Mouse (Mus musculus) T-helper 2 cell (primary cell): ENCODE results near the gene Rptor.

Experiments used
- in situ Hi-C: fragments of 300-600 bp; cut with MboI, MseI; formaldehyde crosslinking; loops from one replicate; pipeline ENCODE4 v1.15.1; 2025; ENCODE audit warnings: high pct_unique_total_duplicates

Gene Rptor

DNA sequence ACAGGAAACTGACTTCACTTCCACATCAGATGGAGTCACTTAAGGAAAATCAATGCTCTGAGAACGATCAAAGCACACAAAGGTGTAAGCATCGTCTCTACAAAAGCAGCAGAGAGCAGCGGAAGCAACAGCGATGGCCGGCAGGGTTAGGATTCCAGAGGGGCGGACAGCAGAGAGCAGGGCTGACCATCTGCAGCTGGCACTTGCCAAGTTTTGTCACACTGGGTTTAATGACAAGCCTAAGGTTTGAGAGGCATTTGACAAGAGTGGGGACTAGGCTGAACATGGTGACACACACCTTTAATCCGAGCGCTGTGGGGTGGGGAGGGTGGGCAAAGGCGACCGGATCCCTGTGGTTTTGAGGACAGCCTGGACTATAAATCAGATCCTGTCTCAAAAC lies 329.1 kb downstream of the Rptor start:
- in situ Hi-C loops, result no loop called here

DNA sequence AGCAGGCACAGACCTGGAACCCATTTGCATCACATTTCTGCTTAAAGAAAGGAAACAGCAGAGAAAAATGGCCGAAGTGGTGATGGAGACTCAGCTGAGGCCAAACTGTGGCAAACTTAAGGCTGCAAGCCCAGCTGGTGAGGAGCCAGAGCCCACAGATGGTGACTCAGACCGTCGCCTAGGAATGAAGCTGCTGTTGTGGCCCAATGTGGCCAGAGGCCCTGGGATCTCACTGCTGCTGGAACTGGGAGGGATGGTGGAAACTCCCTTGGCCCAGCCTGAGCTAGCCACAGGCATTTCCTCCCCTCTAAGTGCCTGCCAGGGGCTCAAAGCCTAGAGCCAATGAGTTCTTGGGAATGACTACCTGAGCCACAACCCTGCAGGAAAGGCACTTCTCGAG lies 330.4 kb downstream of the Rptor start:
- in situ Hi-C loops, result no loop called here

DNA sequence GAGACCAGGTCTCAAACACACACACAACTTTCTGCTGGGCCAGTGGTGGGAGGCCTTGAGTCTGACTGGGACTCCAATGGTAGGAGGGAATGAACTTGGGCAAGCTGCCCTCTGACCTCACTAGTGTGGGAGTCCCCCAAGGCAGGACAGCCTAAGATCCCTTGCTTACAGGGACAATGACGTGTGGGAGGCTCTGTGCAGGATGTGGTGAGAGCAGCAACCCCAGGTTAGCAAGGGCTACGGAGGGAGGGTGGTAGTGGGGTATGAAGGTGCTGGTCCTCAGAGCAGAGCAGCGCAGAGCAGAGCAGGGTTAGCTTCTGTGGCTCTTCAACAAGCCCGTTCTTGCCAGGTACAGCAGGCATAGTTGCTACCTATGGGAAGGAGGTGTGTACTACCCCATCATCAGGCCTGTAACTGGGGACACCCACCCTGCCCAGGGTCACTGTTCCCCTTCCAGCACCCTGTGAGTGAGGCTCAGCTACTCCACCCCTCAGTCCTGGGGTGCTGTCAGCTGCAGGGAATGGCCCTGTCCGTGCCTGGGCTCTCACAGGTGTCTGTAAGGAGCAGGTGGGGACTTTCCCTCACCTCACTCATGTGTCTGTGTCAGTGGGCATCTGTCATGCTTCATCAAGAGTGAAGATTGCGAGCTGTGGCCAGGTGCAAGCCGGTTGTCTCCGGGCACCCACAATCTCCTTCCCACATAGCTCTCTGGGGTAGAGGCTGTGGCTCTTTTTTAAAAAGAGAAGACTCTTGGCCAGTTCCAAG lies 331.3 kb downstream of the Rptor start:
- in situ Hi-C loops, result no loop called here

DNA sequence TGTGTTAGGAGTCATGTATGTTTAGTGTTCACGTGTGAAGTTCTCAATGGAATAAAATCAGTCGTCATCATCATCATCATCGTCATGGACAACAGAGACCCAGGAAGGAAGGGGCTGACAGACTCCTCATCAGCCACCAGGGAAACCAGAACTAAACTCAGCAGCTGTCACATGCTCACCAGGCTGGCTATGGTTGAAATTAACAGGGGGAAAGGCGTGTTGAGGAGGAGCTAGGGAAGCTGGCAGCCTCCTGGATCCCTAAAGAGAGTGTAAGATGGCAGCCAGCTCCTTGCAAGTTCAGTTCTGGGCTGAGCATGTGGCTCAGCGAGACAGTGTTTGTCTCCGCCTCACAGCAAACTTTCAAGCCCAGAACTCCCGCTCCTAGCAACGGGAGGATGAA lies 332.1 kb downstream of the Rptor start:
- in situ Hi-C loops, result no loop called here

DNA sequence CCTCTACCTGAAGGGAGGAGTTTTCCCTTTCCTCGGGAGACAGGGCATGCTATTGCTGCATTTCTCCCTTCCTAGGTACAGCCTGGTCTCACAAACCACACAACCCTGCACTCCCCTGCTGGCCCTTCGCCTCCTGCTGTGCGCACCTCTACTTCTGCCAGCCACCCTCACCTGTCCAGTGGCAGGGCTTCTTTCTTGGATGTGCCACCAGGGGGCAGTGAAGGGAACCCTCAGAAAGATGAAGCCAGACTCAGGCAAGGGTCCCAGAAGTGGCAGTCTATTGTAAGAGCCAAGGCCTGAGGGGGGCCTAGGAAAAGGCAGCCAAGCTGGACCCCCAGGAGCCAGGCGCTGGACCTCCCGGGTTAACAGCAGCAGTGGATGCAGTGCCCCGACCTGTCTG lies 332.8 kb downstream of the Rptor start:
- in situ Hi-C loops, result no loop called here

DNA sequence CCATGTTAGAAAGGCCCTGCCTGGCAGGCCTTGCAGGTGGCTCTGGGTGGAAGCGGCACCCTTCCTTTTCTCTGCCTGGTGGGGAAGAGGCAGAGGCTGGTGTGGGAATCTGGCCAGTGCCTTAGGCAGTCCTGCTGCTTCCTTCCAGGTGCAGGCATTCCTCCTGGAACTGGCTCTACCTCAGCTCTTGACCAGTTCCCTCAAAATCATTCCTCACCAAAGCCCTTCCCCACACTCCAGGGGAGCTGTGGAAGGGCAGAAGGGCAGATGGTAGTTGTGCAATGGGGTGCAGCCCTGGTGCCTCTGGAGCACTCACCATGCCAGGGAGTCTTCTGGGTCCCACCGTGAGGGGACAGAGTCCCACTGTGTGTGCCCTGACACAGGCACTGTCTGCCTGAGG lies 333.8 kb downstream of the Rptor start:
- in situ Hi-C loops, result no loop called here

DNA sequence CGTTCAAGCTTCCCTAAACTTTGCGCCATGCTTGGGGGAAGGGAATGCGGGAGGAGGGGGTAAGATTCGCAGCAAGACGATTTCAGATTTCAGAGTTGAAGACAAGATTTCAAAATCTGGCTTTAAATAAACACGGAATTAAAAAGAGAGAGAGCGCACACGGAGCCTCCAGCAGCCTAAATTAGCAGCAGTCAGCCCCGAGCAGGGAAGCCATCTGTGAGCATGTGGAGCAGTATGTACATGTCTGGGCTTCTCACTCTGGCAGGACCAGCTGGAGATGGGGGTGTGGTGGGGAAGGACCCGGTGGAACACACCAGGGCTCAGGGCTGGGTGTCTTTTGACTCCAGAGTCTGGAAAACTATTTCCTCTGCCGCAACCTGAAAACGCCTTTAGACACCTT lies 334.5 kb downstream of the Rptor start:
- in situ Hi-C loops, result no loop called here

DNA sequence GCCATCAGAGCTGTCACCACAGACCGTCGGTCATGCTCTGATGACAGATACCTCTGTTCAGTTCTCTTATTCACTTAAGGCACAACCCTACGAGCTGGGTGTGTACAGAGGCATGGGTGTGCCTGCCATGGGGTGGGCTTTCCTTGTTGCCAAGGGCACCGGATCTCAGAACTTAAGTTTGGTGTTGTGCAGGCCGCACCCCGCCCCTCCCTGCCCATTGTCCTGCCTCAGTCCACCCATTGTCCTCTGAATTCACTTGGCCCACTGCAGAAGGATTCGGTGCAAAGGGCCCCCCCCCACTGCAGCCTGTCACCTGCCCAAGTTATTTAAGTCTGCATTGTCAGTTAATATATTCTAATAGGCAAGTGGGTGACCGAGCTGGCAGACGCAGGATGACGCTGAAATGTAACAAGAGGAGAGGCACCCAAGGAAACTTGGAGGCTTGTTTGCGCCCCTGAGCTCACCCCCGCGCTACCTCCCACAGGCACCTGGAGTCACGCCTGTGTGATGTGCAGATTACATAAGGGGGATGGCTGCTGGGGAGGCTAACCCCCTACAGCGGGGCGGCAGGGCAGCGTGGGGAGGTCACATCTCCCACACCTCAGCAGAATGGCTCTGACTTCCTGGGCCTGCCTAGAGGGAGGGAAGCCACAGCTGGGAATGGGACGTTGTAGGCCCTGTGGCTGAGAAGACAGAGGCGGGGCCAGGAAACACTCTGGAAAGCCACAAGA lies 335.2 kb downstream of the Rptor start:
- in situ Hi-C loops, result no loop called here

DNA sequence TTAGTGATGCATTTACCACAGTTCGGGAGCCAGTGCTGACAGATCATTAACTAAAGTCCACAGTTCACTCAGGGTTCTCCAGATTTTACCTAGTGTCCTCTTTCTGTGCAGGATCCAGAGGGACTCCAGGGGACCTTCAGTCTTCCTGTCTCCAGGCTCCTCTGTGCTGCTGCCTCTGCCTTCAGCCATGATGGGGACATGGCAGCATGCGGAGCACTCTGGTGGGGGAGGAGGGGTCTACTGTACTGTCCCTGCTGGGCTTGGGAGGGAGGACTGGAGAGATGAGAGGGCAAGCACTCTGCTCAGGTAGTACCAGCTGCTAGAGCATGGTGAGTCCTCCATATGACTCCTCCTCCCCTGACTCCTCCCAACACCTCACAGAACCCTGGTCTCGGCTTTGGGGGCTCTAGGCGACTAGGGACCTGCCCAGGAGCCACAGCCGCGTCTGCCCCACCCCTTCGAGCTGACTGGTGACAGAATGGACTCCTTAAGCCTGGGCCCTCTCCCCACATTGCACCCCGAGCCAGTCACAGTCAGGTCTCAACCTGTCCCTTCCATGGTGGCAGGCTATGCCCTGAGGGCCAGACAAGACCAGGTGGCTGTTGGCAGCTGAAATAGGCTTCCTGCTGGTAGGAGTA lies 336.5 kb downstream of the Rptor start:
- in situ Hi-C loops, result no loop called here

DNA sequence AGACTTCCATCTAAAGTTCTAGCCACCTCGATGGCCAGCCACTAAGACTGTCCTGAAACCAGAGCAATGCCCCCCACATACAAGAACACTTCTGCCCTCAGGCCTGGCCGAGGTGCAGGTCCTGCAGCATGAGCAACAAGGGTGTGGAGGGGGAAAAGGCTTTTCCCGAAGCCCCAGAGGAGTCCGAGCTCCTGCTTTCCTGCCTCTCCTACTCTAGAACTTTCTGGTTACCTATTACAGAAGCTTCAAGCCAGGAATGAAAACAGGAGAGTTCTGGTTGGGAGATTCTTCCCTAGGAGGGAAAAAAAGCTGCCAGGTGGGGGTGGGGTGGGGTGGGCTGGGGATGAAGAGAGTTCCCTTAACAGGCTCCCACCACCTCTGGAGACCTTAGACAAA lies 337.0 kb downstream of the Rptor start:
- in situ Hi-C loops, result no loop called here

DNA sequence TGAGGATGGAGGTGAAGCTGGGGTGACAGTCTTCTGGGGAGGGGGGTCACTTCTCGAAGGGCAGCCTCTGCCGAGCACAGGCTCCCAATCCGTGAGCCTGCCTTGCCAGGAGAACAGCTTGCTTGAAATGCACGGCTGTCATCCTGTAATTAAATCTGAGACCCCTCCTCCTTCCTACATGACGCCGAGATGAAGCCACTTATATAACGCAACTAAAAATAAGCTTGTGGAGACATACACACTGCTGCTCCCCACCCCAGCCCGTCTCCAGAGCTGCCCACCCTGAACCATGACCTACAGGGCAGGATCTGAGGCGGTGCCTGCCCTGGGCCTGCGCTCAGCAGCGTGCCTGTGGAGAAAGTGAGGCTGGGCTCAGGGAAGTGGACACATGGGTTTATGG lies 337.4 kb downstream of the Rptor start:
- in situ Hi-C loops, result no loop called here

DNA sequence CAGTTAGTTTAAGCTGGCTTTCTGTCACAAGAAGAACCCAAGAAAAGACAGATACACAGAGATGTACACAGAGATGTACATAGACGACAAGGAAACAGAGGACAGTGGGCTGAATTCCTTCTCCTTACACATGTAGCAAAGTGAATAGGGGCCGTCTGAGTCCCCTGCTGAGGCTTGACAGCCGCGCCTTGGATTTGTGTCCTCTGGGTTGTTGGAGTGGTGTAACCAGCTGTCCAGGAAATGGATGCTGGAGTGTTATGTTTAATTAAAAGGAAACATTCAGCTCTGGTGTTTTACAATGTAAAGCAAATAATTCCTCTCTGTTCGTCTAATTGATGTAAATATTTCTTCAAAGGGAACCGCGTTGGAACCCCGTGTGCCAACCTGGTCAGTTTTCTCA lies 339.1 kb downstream of the Rptor start:
- in situ Hi-C loops, result no loop called here

DNA sequence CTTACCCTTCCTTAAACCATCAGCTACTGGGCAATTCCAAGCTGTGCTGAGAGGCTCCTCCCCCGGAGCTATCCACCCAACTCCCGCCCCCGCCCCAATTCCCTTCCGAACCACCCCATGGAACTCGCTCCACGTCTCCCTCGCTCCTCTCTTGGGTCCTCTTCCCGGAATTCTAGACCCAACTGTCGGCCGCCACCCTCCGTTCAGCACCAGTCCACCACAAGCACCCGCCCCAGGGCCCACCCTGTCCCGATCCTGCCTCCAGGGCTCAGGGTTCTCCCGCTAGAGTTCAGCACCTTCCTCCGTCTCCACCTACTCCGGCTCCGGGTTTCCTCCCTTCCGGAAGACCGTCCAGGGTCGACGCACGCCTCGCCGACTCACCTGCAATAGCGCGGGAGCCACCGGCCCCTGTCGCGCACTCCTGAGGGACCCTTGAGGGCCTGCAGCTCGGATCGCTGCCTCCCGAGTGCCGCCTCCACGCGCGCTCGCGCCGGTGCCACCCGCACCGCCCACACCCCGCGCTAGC lies 339.6 kb downstream of the Rptor start:
- in situ Hi-C loops, result no loop called here

DNA sequence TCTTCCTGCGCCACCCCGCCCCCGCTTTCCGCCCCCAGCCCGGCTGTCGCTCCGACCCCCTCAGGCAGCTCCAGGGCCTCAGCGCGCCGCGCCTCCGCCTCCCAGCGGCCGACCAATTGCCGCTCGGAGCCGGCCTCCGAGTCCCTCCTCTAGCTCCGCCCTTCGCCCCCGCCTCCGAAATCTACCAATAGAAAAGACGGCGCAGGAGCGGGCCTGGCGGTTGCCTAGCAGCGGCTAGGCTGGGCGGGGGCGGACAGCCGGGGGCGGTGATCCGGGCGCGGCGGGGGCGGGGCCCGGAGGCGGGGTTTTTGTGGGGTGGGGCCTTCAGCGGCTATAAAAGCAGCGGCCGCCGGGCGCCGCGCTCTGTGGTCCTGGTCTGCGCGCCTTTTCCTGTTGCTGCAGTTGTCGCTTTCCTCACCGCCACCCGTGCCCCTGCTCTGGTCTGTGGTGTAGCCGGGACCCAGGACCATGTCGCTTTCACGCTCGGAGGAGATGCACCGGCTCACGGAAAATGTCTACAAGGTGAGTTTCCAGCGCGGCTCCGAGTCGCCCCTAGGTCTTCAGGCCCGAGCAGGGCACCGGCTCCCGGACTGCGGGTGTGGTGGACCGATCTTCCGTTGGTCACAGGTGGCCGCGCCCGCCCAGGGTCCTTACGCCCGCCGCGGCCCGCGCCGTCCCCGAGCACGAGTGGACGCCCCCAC lies 340.2 kb downstream of the Rptor start, which contains the start of gene Baiap2:
TSS of gene Baiap2 (plus strand) at position 37 of the 701 bp plus-strand sequence.
- in situ Hi-C loops, result no loop called here

DNA sequence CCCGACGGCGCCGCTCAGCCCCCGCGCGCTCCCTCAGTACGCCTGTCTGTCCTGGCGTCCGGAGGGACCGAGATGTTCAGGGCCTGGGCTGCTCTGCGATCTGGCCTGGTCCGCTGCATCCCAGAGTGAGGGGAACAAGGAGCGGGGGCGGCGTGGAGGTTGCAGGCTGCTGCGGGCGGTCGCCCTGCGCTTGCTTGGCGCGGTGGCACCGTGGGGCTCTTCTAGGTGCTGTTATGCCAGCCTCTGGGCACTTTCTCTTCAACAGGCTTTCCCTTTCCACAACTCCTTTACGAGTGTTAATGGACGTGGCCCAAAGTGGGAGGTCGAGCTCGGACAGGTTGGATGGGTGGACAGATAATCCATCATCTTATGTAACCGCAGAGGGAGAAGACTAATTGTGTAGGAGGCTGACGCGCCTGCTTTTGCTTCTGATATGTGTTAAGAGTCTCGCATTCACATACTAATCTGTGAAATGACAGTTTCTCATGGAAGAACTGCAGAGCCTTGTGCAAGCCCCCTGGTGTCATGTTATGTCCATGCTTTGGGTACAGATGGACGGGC lies 340.8 kb downstream of the Rptor start:
- in situ Hi-C loops, result no loop called here

DNA sequence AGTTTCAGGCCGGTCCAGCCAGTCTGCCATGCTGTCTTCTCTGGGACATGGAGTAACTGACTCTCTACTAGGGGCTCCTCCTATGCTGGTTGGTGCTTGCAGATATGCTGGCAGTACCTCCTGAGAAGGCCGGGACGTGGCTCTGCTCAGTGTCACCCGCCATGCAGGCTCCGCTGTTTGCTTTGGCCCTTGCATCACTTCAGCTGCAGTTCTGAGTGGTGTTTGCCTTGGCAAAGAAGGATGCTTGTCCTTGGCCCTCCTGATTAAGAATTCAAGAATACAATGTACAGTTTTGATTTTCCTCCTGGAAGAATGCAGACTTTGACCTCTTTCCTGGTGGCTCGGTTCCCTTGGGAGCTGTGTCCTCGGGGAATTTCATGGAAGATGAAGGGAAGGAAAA lies 342.6 kb downstream of the Rptor start:
- in situ Hi-C loops, result no loop called here

DNA sequence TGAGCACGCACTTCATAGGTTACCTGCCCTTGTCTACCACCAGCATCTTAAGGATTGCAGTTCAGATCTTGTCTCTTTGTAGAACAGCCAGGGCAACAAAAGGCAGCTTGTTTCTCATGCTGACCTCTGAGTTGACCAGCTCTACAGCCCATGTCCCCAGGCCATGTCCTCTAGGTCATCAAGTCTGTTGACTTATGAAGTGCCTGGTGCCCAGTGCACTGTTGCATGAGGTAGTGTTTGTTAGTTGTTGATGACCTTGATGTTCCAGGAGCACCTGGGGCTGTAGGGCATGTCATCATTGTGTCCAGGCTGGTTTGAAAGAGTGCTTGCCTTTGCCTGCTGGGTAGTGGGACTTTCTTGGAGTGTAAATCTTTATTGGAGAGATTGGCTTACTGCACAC lies 344.7 kb downstream of the Rptor start:
- in situ Hi-C loops, result no loop called here

DNA sequence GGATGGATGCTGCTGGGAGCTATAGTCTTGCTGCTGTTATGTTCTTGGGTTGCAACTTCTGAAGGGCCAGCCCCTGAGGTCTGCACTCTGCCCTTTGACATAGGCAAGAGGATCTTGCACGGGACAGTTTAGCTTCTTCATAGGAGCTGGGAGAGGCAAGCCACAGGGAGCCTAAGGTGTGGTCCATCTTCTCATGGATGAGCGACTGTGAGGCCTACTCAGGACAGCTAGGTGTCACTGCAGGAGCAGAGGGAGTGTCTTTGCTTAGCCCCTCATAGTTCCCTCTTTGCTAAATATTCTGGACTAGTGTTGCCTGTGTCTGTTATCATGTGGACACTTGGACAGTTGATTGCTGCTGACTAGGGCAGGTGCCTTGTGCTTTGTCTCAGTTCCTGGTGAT lies 345.2 kb downstream of the Rptor start:
- in situ Hi-C loops, result no loop called here

DNA sequence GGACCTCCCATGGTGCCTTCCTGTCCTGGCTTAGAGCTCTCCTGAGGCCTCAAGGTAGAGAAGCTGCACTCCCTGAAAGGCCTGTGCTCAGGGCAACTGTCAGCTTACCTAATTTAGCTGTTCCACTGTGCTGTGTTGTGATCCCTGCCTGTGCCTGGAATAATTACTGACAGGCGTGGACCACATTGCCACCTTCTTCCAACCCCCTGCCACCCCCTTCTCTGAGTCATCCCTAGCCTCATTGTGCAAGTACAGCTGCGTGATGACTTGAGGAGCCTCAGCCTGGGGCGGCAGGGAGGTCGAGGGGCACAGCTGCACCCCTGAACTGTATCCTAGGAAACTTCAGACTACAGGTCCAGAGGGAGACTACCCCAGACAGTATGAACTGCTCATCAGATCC lies 345.6 kb downstream of the Rptor start:
- in situ Hi-C loops, result no loop called here

DNA sequence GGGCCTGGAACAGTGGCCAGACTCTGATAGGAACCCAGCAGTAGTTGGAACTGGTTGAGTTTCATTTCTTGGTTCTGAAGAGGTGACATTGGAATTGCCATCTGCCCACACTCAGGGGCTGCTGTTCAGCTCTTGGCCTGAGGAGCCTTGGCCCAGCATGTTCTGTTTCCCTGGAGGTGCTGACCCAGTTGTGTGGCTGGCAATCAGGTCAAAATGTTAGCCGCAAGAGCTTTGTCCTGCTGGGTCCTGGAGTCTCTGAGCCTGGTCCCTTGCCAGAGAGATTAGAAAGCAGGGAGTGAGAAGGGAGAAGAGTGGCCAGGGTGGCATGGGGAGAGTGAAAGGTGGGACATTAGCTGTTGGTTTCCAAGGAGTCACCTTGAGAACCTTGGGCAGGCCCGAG lies 346.1 kb downstream of the Rptor start:
- in situ Hi-C loops, result no loop called here
